Mouse (Mus musculus) layer of hippocampus, adult 8-10 months (tissue): ENCODE data around the gene Hist2h3c2. TPM values are rescaled to one million over a fixed set of nuclear protein-coding genes. Genes with fewer than 3 reads are reported as not detected.
"Not testable (repeated sequence)": the region's sequence is repeated elsewhere in the genome, so short reads cannot be mapped to it uniquely, and the experiment has no call there.

Source experiments
- DNase-seq, 2 experiments: peaks; one replicate each; pipeline ENCODE4 v3.0.0; 2022; ENCODE audit warnings: low spot score in 2 of 2
- total RNA-seq, 4 experiments: library from RNA; stranded (reverse); gene quantifications; 2 replicates each; pipeline ENCODE4 v1.2.4; 2022

Hist2h3c2 gene
- total RNA-seq, 4 experiments from 2014 or later = 6.1 to 7.7 (median 6.7) TPM

GRCm38 (mm10) chr3:96261623-96262022, 22.7 kb upstream of the Hist2h3c2 start:
- no peak for DNase-seq

GRCm38 (mm10) chr3:96260220-96260619, 21.3 kb upstream of the Hist2h3c2 start:
- DNase-seq = no peak

- DNase-seq = no peak
Observed at GRCm38 (mm10) chr3:96257190-96257589, 18.3 kb upstream of the Hist2h3c2 start.

GRCm38 (mm10) chr3:96255926-96256593, 17.1 kb upstream of the Hist2h3c2 start:
- DNase-seq = no peak

GRCm38 (mm10) chr3:96254683-96255355, 15.9 kb upstream of the Hist2h3c2 start:
- DNase-seq = no peak

GRCm38 (mm10) chr3:96251787-96252186, 12.9 kb upstream of the Hist2h3c2 start:
- no peak for DNase-seq

- DNase-seq = no peak
Observed at GRCm38 (mm10) chr3:96250890-96251289, 12.0 kb upstream of the Hist2h3c2 start.

- DNase-seq = no peak
Observed at GRCm38 (mm10) chr3:96249034-96249345, 10.1 kb upstream of the Hist2h3c2 start.

- DNase-seq = no peak
Observed at GRCm38 (mm10) chr3:96248141-96249033, 9.5 kb upstream of the Hist2h3c2 start.

- no peak for DNase-seq
Observed at GRCm38 (mm10) chr3:96247356-96248140, 8.6 kb upstream of the Hist2h3c2 start.

GRCm38 (mm10) chr3:96246427-96246856, 7.5 kb upstream of the Hist2h3c2 start, which contains the start of gene Hist2h3c1:
Gene Hist2h3c1 (plus strand): TSS chr3:96246685.
- not testable (repeated sequence) for DNase-seq

GRCm38 (mm10) chr3:96246018-96246417, 7.1 kb upstream of the Hist2h3c2 start:
- not testable (repeated sequence) for DNase-seq

- peak; percentile 88 for DNase-seq
Observed at GRCm38 (mm10) chr3:96245003-96245886, 6.3 kb upstream of the Hist2h3c2 start, which contains the start of gene Hist2h2aa1. Gene Hist2h2aa1 (plus strand): TSS chr3:96245497.

GRCm38 (mm10) chr3:96243921-96244572, 5.1 kb upstream of the Hist2h3c2 start:
- no peak for DNase-seq

GRCm38 (mm10) chr3:96240799-96241197, 1.9 kb upstream of the Hist2h3c2 start:
- no peak for DNase-seq

GRCm38 (mm10) chr3:96239949-96240798, 1.2 kb upstream of the Hist2h3c2 start, which contains the start of gene Hist2h2aa2:
Gene Hist2h2aa2 (minus strand): TSS chr3:96240276.
- peak; percentile 94 to 99 for DNase-seq

- no peak for DNase-seq
Observed at GRCm38 (mm10) chr3:96237904-96238511, 919 bp downstream of the Hist2h3c2 start.

- no peak for DNase-seq
Observed at GRCm38 (mm10) chr3:96237335-96237903, 1.5 kb downstream of the Hist2h3c2 start.
